Mouse (Mus musculus) heart, embryonic 12.5 days (tissue): Measurements from ENCODE around the gene Slc25a22. TPM values are rescaled to one million over a fixed set of nuclear protein-coding genes. Genes with fewer than 3 reads are reported as not detected.
A peak's percentile ranks its signal among the peaks of the same experiment; 100 is the strongest.
"Not testable (repeated sequence)": the region's sequence is repeated elsewhere in the genome, so short reads cannot be mapped to it uniquely, and the experiment has no call there.

Experiments
- ATAC-seq: fragments of 200-750 bp; cut with Nextera tagmentation; 2 replicates; pipeline ENCODE4 v1.8.0; 2017; ENCODE audit warnings: moderate TSS enrichment, moderate library complexity; ENCODE audit not compliant: insufficient number of reproducible peaks, low FRiP score
- H3K27ac ChIP-seq: fragments of 300-500 bp; sonication (generic); 2 replicates; pipeline ENCODE4 v1.5.1; 2016; ENCODE audit warnings: mild to moderate bottlenecking, moderate library complexity; ENCODE audit not compliant: poor library complexity, severe bottlenecking
- H3K27me3 ChIP-seq: fragments of 300-500 bp; sonication (generic); replicated peaks from 2 replicates; pipeline ENCODE4 v1.6.1; 2016; ENCODE audit warnings: mild to moderate bottlenecking, moderate library complexity
- H3K36me3 ChIP-seq: fragments of 300-500 bp; sonication (generic); 2 replicates; pipeline ENCODE4 v1.6.1; 2016; ENCODE audit warnings: mild to moderate bottlenecking, moderate library complexity
- H3K4me1 ChIP-seq: fragments of 300-500 bp; sonication (generic); replicated peaks from 2 replicates; pipeline ENCODE4 v1.6.1; 2016; ENCODE audit warnings: mild to moderate bottlenecking
- H3K4me2 ChIP-seq: fragments of 300-500 bp; sonication (generic); 2 replicates; pipeline ENCODE4 v1.6.1; 2016; ENCODE audit warnings: mild to moderate bottlenecking, moderate library complexity
- H3K4me3 ChIP-seq: fragments of 300-500 bp; sonication (generic); 2 replicates; pipeline ENCODE4 v1.5.1; 2016; ENCODE audit warnings: mild to moderate bottlenecking
- H3K9ac ChIP-seq: fragments of 300-500 bp; sonication (generic); 2 replicates; pipeline ENCODE4 v1.6.1; 2016; ENCODE audit warnings: mild to moderate bottlenecking, moderate library complexity
- H3K9me3 ChIP-seq: fragments of 300-500 bp; sonication (generic); replicated peaks from 2 replicates; pipeline ENCODE4 v1.6.1; 2016; ENCODE audit warnings: mild to moderate bottlenecking, moderate library complexity
- WGBS: fragments of 180-500 bp; shearing (Covaris S2); methylation state at CpG from one replicate; pipeline ENCODE4 v1.1.7; 2016; 5-methylcytosine and 5-hydroxymethylcytosine counted together
- polyA plus RNA-seq: library from polyadenylated mRNA; unstranded; fragments of >200 nt; fragmentation: Nextera tagmentation; extraction: Ambion mirVana; gene quantifications from 2 replicates; pipeline ENCODE4 v1.2.1, GENCODE M21; 2016

Gene Slc25a22
- polyA plus RNA-seq, 1 experiment from 2014 or later = 20.7 TPM

- H3K9ac ChIP-seq = no peak overlapping the region
- H3K36me3 ChIP-seq = peaks cover 26% of the 10 kb centered on the region
- H3K4me3 ChIP-seq = peak overlapping the region; percentile 62; the same call in 1 of the 2 replicates
- no peak for ATAC-seq
- peak overlapping the region; percentile 76 for H3K4me2 ChIP-seq
- peaks cover 24% of the 10 kb centered on the region for H3K27me3 ChIP-seq
- H3K9me3 ChIP-seq = no peaks in the 10 kb centered on the region
- WGBS = 85% methylated on average over 6 of the region's 6 CpGs
- H3K27ac ChIP-seq = no peak overlapping the region
- peaks cover 25% of the 10 kb centered on the region for H3K4me1 ChIP-seq
These were observed 19.0 kb upstream of the Slc25a22 start for GRCm38 (mm10) chr7:141456739-141457138.

GRCm38 (mm10) chr7:141455610-141456314 lies 18.1 kb upstream of the Slc25a22 start:
- peak overlapping the region; percentile 83 for H3K27ac ChIP-seq
- H3K36me3 ChIP-seq = peaks cover 35% of the 10 kb centered on the region
- H3K9me3 ChIP-seq = no peaks in the 10 kb centered on the region
- 2% methylated on average over 23 of the region's 23 CpGs for WGBS
- H3K4me1 ChIP-seq = peaks cover 20% of the 10 kb centered on the region
- ATAC-seq = peak; percentile 56
- H3K27me3 ChIP-seq = peaks cover 15% of the 10 kb centered on the region
- H3K4me3 ChIP-seq = peak overlapping the region; percentile 62
- peak overlapping the region; percentile 76 for H3K4me2 ChIP-seq
- H3K9ac ChIP-seq = peak overlapping the region; percentile 75

- 0% methylated on average over 45 of the region's 45 CpGs for WGBS
- peak within 1 kb of the TSS; percentile 75 for H3K9ac ChIP-seq
- peak; percentile 90 for ATAC-seq
- peak within 1 kb of the TSS; percentile 62 for H3K4me3 ChIP-seq
- H3K9me3 ChIP-seq = no peaks in the 10 kb centered on the region
- H3K4me2 ChIP-seq = peak within 1 kb of the TSS; percentile 76
- H3K4me1 ChIP-seq = peaks cover 19% of the 10 kb centered on the region
- H3K27me3 ChIP-seq = peaks cover 8% of the 10 kb centered on the region; the same call in 1 of the 2 replicates
- H3K27ac ChIP-seq = peak within 1 kb of the TSS; percentile 83
- H3K36me3 ChIP-seq = peaks cover 42% of the 10 kb centered on the region
These were observed 17.4 kb upstream of the Slc25a22 start, which contains the start of gene Pnpla2 for GRCm38 (mm10) chr7:141454967-141455551. Pnpla2 (plus strand) TSS chr7:141455198.

GRCm38 (mm10) chr7:141453636-141454035 lies 15.9 kb upstream of the Slc25a22 start:
- WGBS = 82% methylated on average over 2 of the region's 2 CpGs

GRCm38 (mm10) chr7:141451928-141452327 lies 14.2 kb upstream of the Slc25a22 start:
- H3K9ac ChIP-seq = no peak overlapping the region
- peaks cover 40% of the 10 kb centered on the region for H3K36me3 ChIP-seq
- peaks cover 29% of the 10 kb centered on the region for H3K4me1 ChIP-seq
- no peak for ATAC-seq
- H3K27me3 ChIP-seq = no peaks in the 10 kb centered on the region
- no peak overlapping the region for H3K4me2 ChIP-seq
- H3K9me3 ChIP-seq = no peaks in the 10 kb centered on the region
- H3K27ac ChIP-seq = no peak overlapping the region
- H3K4me3 ChIP-seq = no peak overlapping the region

More at GRCm38 (mm10) chr7:141453636-141454035, 15.9 kb upstream of the Slc25a22 start:
- no peak overlapping the region for H3K4me3 ChIP-seq
- H3K27me3 ChIP-seq = no peaks in the 10 kb centered on the region
- no peak for ATAC-seq
- H3K4me2 ChIP-seq = no peak overlapping the region
- H3K36me3 ChIP-seq = peaks cover 42% of the 10 kb centered on the region
- H3K27ac ChIP-seq = no peak overlapping the region
- H3K9me3 ChIP-seq = no peaks in the 10 kb centered on the region
- peaks cover 22% of the 10 kb centered on the region for H3K4me1 ChIP-seq
- no peak overlapping the region for H3K9ac ChIP-seq

- WGBS = under 1% methylated on average over 63 of the region's 63 CpGs
- Histone ChIP-seq H3K9ac (peak within 1 kb of the TSS; percentile 99), H3K27me3 (no peaks in the 10 kb centered on the region), H3K27ac (peak within 1 kb of the TSS; percentile 83), H3K9me3 (no peaks in the 10 kb centered on the region), H3K4me1 (peaks cover 27% of the 10 kb centered on the region), H3K4me3 (peak within 1 kb of the TSS; percentile 98), H3K4me2 (peak within 1 kb of the TSS; percentile 75), H3K36me3 (peaks cover 40% of the 10 kb centered on the region)
- ATAC-seq = peak; percentile 91
These were observed 9.7 kb upstream of the Slc25a22 start, which contains the start of gene Rplp2 for GRCm38 (mm10) chr7:141447110-141447991. Rplp2 (plus strand) TSS chr7:141447370.

DNA sequence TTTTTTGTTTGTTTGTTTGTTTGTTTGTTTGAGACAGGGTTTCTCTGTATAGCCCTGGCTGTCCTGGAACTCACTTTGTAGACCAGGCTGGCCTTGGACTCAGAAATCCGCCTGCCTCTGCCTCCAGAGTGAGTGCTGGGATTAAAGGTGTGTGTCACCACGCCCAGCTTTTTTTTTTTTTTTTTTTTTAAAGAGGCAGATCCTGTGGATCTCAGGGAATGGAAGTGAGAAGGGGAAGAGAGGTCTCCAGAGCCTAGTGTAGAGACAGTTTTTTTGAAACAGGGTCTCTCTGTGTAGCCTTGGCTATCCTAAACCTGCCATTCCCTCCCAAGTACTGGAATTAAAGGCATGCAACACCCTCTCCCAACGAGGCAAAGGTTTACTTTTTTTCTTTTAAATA lies 8.7 kb upstream of the Slc25a22 start:
- H3K9ac ChIP-seq, ATAC-seq, H3K27ac ChIP-seq, H3K4me3 ChIP-seq, H3K9me3 ChIP-seq, H3K27me3 ChIP-seq: not testable (repeated sequence)
- Histone ChIP-seq H3K4me1 (peaks cover 36% of the 10 kb centered on the region), H3K36me3 (peaks cover 34% of the 10 kb centered on the region), H3K4me2 (peak overlapping the region; percentile 75; the same call in 1 of the 2 replicates)
- WGBS = 81% methylated on average over 3 of the region's 3 CpGs

DNA sequence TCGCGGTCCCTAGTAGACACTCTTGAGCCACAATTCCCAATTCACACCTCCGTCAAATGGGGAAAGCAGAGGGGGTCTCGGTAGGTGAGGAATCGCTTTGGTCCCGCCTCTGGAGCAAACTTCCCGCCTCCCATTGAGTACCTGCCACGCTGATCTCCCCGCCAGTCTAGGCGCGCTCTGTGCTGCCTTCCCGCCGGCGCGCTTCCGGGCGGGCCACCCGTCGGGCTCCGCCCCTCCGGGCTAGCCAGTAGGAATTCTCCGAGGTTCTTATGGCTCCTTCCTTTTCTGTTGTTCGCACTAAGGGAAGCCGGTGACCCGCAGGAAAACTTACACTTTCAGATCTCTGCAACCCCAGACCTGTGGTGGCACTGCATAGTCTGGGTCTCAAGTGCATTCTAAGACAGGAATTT lies 6.1 kb upstream of the Slc25a22 start, which contains the start of gene Pidd1:
Gene Pidd1, minus strand, starts transcription at position 198 of the 410 bp plus-strand sequence.
- under 1% methylated on average over 25 of the region's 25 CpGs for WGBS
- peak within 1 kb of the TSS; percentile 72 for H3K9ac ChIP-seq
- no peaks in the 10 kb centered on the region for H3K27me3 ChIP-seq
- ATAC-seq = peak; percentile 64
- no peaks in the 10 kb centered on the region for H3K9me3 ChIP-seq
- peaks cover 29% of the 10 kb centered on the region for H3K36me3 ChIP-seq
- peak within 1 kb of the TSS; percentile 24 for H3K27ac ChIP-seq
- peaks cover 47% of the 10 kb centered on the region for H3K4me1 ChIP-seq
- peak within 1 kb of the TSS; percentile 89 for H3K4me2 ChIP-seq
- H3K4me3 ChIP-seq = peak within 1 kb of the TSS; percentile 51

DNA sequence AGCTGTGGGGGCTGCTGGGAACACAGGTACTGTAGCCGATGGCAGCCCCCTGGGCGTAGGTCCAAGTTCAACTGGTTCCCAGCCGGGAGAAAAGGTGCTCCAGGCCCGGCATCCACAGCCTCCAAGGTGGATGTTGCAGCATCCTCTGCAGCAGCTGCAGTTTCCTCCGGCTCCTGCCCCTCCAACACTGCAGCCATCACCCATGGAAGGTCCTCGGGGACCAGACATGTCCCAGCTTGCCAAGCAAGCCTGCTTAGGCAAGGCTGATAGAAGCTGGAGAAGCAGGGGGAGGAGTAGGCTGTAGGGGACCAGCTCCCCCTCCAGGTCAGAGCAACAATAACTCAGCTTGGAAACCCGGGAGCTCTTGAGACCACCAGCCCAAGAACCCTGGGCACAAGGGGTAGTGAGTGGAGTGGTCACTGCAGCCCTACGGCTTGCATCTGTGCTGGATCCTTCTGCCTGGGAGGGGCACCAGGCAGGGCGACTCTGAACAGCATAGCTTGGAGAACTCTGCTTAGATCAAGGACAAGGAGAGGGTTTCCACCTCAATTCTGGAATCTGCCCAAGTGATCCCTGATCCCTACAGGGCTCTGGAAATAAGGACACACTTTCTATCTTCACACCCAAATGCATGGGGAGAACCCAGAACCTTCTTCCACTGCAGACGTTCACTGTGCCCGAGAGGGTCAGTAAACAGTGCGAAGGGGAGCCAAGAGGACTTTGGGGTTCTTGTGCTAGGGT lies 5.6 kb upstream of the Slc25a22 start:
- 25% methylated on average over 12 of the region's 12 CpGs for WGBS
- no peaks in the 10 kb centered on the region for H3K27me3 ChIP-seq

DNA sequence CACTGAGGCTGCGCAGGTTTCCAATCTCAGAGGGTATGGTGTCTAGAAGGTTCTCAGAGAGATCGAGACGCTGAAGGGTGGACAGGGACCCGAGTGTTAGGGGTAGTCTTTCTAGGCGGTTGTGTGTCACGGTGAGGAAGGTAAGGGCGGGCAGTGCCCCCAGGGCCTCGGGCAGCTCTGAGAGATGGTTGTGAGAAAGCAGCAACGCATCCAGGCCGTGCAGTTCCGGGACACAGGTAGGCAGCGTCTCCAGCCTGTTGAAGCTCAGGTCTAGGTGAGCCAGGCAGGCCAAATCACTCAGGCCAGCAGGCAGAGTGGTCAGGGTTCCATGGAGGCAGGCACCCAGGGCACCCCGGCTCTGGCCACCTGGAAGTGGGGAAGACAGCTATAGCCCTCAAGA lies 4.5 kb upstream of the Slc25a22 start:
- 89% methylated on average over 13 of the region's 13 CpGs for whole genome bisulfite sequencing
- ATAC-seq = no peak
- Histone ChIP-seq H3K4me3 (peak overlapping the region; percentile 51; the same call in 1 of the 2 replicates), H3K9ac (peak overlapping the region; percentile 72), H3K4me1 (peaks cover 38% of the 10 kb centered on the region), H3K4me2 (peak overlapping the region; percentile 89), H3K27me3 (no peaks in the 10 kb centered on the region), H3K27ac (no peak overlapping the region), H3K9me3 (no peaks in the 10 kb centered on the region), H3K36me3 (peaks cover 32% of the 10 kb centered on the region)

More for the DNA sequence above, 5.6 kb upstream of the Slc25a22 start:
- Histone ChIP-seq H3K27ac (peak overlapping the region; percentile 24), H3K4me1 (peaks cover 41% of the 10 kb centered on the region), H3K4me2 (peak overlapping the region; percentile 89), H3K9me3 (no peaks in the 10 kb centered on the region), H3K9ac (peak overlapping the region; percentile 72), H3K36me3 (peaks cover 30% of the 10 kb centered on the region), H3K4me3 (peak overlapping the region; percentile 51)
- ATAC-seq = no peak
